Mouse (Mus musculus) bone marrow, adult 2 months (tissue): ENCODE measurements around the gene Sri. TPM values are rescaled to one million over a fixed set of nuclear protein-coding genes. Genes with fewer than 3 reads are reported as not detected.

Source experiments
- H3K27ac ChIP-seq: fragments of 200-500 bp; 2 replicates; pipeline ENCODE4 v1.5.1; 2012; ENCODE audit warnings: low read depth, mild to moderate bottlenecking, control low read depth, inconsistent platforms, low read length; ENCODE audit not compliant: control insufficient read depth, poor library complexity, insufficient read depth
- H3K4me1 ChIP-seq: fragments of 200-500 bp; 2 replicates; pipeline ENCODE4 v1.6.1; 2011; ENCODE audit warnings: low read length; ENCODE audit not compliant: control insufficient read depth, insufficient read depth
- H3K4me3 ChIP-seq: fragments of 200-500 bp; replicated peaks from 2 replicates; pipeline ENCODE3; 2011; ENCODE audit warnings: mild to moderate bottlenecking, low read depth, low read length, control low read depth; ENCODE audit not compliant: control insufficient read depth
- CTCF ChIP-seq: fragments of 200-500 bp; IDR thresholded peaks from 2 replicates; pipeline ENCODE4 v1.5.1; 2011; ENCODE audit warnings: low read length, control low read depth; ENCODE audit not compliant: control insufficient read depth, insufficient read depth
- POLR2A ChIP-seq: fragments of 200-500 bp; IDR thresholded peaks from 2 replicates; pipeline ENCODE4 v1.6.1; 2011; ENCODE audit warnings: low read depth, mild to moderate bottlenecking, control low read depth, low read length, borderline replicate concordance; ENCODE audit not compliant: control insufficient read depth
- WGBS: fragments of 180-500 bp; shearing (Covaris S2); methylation state at CpG from one replicate; pipeline ENCODE4 v1.1.7; 2018; 5-methylcytosine and 5-hydroxymethylcytosine counted together
- polyA plus RNA-seq: library from polyadenylated mRNA; stranded (reverse); fragments of >200 nt; gene quantifications from 2 replicates; pipeline ENCODE4 v1.2.4, GENCODE M21; 2011; ENCODE audit warnings: low replicate concordance; ENCODE audit not compliant: missing spikeins, insufficient read depth, insufficient read length

Sri gene
- polyA plus RNA-seq, 1 experiment = 151 TPM

GRCm38 (mm10) chr5:8082800-8083509, 37.1 kb downstream of the Sri start:
- H3K4me1 ChIP-seq = no peaks in the 10 kb centered on the region
- no peak overlapping the region for H3K27ac ChIP-seq
- WGBS = 66% methylated on average over 20 of the region's 20 CpGs
- no peak overlapping the region for H3K4me3 ChIP-seq
- TF ChIP-seq POLR2A (no peak), CTCF (no peak)

DNA sequence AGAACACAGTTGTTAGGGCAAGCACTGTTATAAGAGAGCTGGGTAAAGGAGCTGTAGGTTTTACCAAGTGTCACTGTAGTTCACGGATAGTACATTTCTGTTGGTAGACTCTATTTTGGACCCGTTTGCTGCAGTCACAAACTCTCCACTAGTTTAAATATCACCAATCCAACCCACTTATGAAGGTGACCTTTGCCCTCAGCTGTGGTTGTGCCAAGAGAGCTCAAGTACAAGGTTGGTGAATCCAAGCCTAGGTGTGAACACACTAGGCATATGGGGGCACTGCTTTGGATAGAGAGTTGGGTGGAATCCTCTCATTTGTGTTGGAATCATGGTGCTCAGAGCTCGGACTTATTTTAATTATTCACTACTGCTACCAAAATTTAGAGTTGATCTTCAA, 39.8 kb downstream of the Sri start:
- TF ChIP-seq CTCF (no peak), POLR2A (no peak)
- Histone ChIP-seq H3K4me3 (no peak overlapping the region), H3K27ac (no peak overlapping the region), H3K4me1 (no peaks in the 10 kb centered on the region)
- 82% methylated on average over 3 of the region's 3 CpGs for WGBS

DNA sequence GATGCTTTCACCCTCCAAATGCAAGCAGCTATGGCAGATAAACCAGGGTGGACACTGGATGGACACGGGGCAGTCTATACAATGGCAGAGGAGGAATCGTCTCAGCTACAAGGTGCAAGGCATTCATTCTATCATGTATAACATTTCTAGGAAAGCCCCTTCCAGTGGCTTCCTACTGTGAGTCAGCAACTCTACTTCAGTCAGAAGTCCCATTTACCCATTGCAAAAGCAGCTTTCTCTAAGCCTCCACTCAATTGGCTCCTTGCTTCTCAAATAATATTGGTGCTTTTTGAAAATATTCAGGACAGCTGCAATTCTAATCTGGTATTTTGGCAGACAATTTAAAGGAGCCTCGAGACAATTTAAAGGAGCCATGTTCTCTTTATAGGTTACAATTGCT, 42.3 kb downstream of the Sri start:
- WGBS = 38% methylated on average over 3 of the region's 3 CpGs
- H3K4me1 ChIP-seq = no peaks in the 10 kb centered on the region
- no peak for TF ChIP-seq CTCF
- TF ChIP-seq POLR2A = no peak
- H3K4me3 ChIP-seq = no peak overlapping the region
- no peak overlapping the region for H3K27ac ChIP-seq

DNA sequence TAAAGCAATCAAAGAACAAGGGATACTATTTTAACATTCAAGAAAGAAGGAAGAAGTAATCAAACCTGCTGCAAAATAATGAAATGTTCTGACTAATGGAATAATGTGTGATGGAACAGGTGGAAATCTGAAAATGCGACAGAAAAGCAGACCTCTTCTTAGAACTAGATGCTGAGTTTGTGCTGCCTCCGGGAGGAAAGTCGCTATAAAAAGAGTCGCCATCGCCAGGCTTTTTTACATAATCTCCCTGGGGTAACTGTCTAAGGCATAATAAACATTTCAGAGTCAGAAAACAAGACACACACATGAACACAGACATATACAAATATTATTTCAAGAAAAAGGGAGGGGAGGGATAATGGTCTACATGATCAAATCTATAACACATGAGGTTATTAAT, 49.0 kb downstream of the Sri start:
- H3K27ac ChIP-seq = no peak overlapping the region
- TF ChIP-seq POLR2A = no peak
- TF ChIP-seq CTCF = no peak
- no peaks in the 10 kb centered on the region for H3K4me1 ChIP-seq
- H3K4me3 ChIP-seq = no peak overlapping the region
- WGBS = 81% methylated on average over 5 of the region's 5 CpGs

DNA sequence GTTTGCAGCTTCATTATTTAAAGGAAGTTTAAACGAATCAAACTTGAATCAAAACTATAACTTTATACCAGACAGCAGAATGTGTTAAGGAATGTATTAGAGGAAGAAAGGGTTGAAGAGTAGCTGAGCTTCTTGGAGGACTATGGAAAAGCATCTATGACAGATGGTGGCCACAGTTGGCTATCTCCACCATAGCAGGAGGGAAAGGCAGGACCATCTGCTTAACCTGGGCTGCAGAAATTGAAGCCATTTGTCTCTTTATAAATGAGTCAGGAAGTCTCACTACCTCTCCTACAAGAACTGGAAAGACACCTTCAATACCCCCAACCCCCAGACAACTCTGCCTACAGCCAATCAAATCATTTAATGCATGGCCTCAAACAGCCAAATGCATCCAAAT, 49.8 kb downstream of the Sri start:
- 74% methylated on average over 1 of the region's 1 CpGs for WGBS
- Histone ChIP-seq H3K4me1 (no peaks in the 10 kb centered on the region), H3K27ac (no peak overlapping the region), H3K4me3 (no peak overlapping the region)
- no peak for TF ChIP-seq CTCF
- TF ChIP-seq POLR2A = no peak

- no peak overlapping the region for H3K27ac ChIP-seq
- 90% methylated on average over 3 of the region's 3 CpGs for WGBS
- no peak for TF ChIP-seq CTCF
- no peak for TF ChIP-seq POLR2A
- H3K4me1 ChIP-seq = no peaks in the 10 kb centered on the region
- no peak overlapping the region for H3K4me3 ChIP-seq
Measured at GRCm38 (mm10) chr5:8111691-8112090, 65.8 kb downstream of the Sri start.

DNA sequence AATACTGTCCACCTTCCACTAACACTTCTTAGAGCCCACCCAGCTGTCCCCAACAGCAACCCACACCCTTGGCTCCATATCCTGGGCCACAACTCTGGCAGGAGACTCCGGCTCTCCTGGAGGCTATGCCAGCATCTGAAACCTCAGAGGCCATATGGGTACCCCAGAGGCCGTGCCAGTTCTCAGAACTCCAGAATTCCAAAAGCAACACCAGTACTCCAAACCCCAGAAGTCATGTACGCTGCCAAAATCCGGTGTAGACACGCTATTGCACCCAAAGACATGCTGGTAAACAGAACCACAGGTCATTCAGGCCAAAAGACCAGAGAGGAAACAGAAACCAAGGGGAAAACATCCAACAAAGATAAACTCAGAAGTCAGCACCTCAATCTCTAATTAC, 66.4 kb downstream of the Sri start:
- Histone ChIP-seq H3K4me1 (no peaks in the 10 kb centered on the region), H3K27ac (no peak overlapping the region), H3K4me3 (no peak overlapping the region)
- WGBS = 78% methylated on average over 5 of the region's 5 CpGs
- no peak for TF ChIP-seq POLR2A
- TF ChIP-seq CTCF = no peak

- TF ChIP-seq POLR2A (no peak), CTCF (no peak)
- Histone ChIP-seq H3K4me3 (no peak overlapping the region), H3K27ac (no peak overlapping the region), H3K4me1 (no peaks in the 10 kb centered on the region; the same call in 1 of the 2 replicates)
- 81% methylated on average over 5 of the region's 5 CpGs for WGBS
Measured at GRCm38 (mm10) chr5:8116561-8117168, 70.8 kb downstream of the Sri start.

Other genes starting within 250 kb of the Sri start
- 1.7 and 2.1 TPM in 2 replicates for gene Steap4, start 85.6 kb upstream of the Sri start, polyA plus RNA-seq